Mouse (Mus musculus) C2C12 (cell line): ENCODE data around the gene Prickle2. TPM values are rescaled to one million over a fixed set of nuclear protein-coding genes. Genes with fewer than 3 reads are reported as not detected.

Source experiments
- H3K27me3 ChIP-seq: one replicate; pipeline ENCODE4 v1.6.1; 2011; ENCODE audit not compliant: control insufficient read depth, insufficient read depth, insufficient read length
- H3K36me3 ChIP-seq: one replicate; pipeline ENCODE4 v1.6.1; 2011; ENCODE audit not compliant: control insufficient read depth, insufficient read depth
- H3K4me3 ChIP-seq: one replicate; pipeline ENCODE4 v1.5.1; 2011; ENCODE audit warnings: mild to moderate bottlenecking, control low read depth; ENCODE audit not compliant: poor library complexity, insufficient read depth, severe bottlenecking
- H3K79me2 ChIP-seq: one replicate; pipeline ENCODE4 v1.6.1; 2011; ENCODE audit not compliant: control insufficient read depth, insufficient read depth
- H3K79me3 ChIP-seq: one replicate; pipeline ENCODE4 v1.6.1; 2011; ENCODE audit warnings: low read depth, control low read depth
- H3ac ChIP-seq: one replicate; pipeline ENCODE3; 2011; ENCODE audit warnings: low read depth; ENCODE audit not compliant: control insufficient read depth, insufficient read length
- CEBPB ChIP-seq: IDR thresholded peaks from one replicate; pipeline ENCODE4 v1.6.1; 2011; ENCODE audit warnings: low read depth, mild to moderate bottlenecking, control low read depth, moderate library complexity
- CTCF ChIP-seq: IDR thresholded peaks from one replicate; pipeline ENCODE4 v1.5.1; 2011; ENCODE audit not compliant: control insufficient read depth, insufficient read depth, insufficient read length
- FOSL1 ChIP-seq: IDR thresholded peaks from one replicate; pipeline ENCODE4 v1.8.0; 2011; ENCODE audit warnings: mild to moderate bottlenecking, low read length; ENCODE audit not compliant: poor library complexity, insufficient read depth, severe bottlenecking
- MAX ChIP-seq: IDR thresholded peaks from one replicate; pipeline ENCODE4 v1.6.1; 2011; ENCODE audit warnings: mild to moderate bottlenecking, control low read depth
- MYOD1 ChIP-seq: IDR thresholded peaks from one replicate; pipeline ENCODE4 v1.6.1; 2011; ENCODE audit warnings: low read depth; ENCODE audit not compliant: control insufficient read depth, insufficient read length
- MYOG ChIP-seq: IDR thresholded peaks from one replicate; pipeline ENCODE4 v1.6.1; 2011; ENCODE audit not compliant: control insufficient read depth, insufficient read length; ENCODE audit errors: extremely low read depth
- USF1 ChIP-seq: IDR thresholded peaks from one replicate; pipeline ENCODE4 v1.6.1; 2011; ENCODE audit warnings: low read depth, mild to moderate bottlenecking, control low read depth, moderate library complexity
- polyA plus RNA-seq: library from polyadenylated mRNA; unstranded; fragments of >200 nt; fragmentation: generic; extraction: Trizol; gene quantifications from one replicate; pipeline ENCODE4 v1.2.1, GENCODE M21; 2012; ENCODE audit warnings: missing spikeins

Gene Prickle2
- polyA plus RNA-seq, 1 experiment: 0.02 TPM

DNA sequence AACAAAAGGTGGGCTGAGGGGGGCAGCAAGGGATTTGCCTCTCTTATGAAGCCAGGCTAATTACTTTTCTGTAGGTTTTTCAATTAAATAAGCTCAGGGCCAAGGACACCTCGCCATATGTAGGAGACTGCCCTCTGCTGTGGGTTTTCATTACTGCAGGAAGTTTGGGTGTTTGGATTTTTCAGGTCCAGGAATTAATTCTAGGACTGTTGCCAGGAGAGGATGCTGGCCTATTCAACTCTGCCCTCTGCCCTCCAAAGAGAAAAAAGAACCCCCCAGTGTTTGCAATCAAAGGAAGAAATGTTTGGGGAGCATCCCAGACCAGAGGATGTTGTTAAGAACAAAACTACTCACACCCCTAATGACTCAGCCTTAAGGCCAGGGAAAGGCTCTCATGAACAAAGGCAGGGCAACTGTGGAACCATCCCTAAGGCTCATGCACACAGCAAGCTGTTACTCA, 40.4 kb downstream of the Prickle2 start:
- H3K27me3 ChIP-seq: no peaks in the 10 kb centered on the region
- no peak overlapping the region for H3ac ChIP-seq
- TF ChIP-seq USF1: no peak
- TF ChIP-seq MAX: no peak
- TF ChIP-seq FOSL1: no peak
- TF ChIP-seq MYOG: no peak
- TF ChIP-seq MYOD1: no peak
- no peak for TF ChIP-seq CEBPB
- TF ChIP-seq CTCF: no peak
- no peaks in the 10 kb centered on the region for H3K79me3 ChIP-seq
- H3K4me3 ChIP-seq: no peak overlapping the region
- H3K79me2 ChIP-seq: no peaks in the 10 kb centered on the region
- no peaks in the 10 kb centered on the region for H3K36me3 ChIP-seq

DNA sequence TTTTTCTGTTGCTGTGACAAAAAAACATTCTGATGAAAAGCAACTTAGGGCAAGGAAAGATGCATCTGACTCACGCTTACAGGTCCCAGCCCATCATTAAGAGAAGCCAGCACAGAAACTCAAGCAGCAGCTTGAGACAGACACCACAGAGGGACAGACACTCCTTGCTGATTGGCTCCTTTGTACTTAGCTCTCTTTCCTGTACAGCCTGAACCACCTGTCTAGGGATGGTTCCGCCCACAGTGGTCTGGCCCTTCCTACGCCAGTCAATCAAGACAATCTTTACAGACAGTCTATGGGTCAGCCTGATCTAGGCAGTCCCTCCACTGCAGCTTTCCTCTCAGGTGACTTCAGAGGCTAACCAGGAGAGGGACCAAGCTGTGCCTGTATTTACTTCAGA, 42.1 kb downstream of the Prickle2 start:
- Histone ChIP-seq H3K4me3 (no peak overlapping the region), H3ac (no peak overlapping the region)

GRCm38 (mm10) chr6:92663433-92663832, 42.5 kb downstream of the Prickle2 start:
- H3K79me3 ChIP-seq: no peaks in the 10 kb centered on the region
- no peak overlapping the region for H3ac ChIP-seq
- no peak overlapping the region for H3K4me3 ChIP-seq

More for the DNA sequence above, 42.1 kb downstream of the Prickle2 start:
- Histone ChIP-seq H3K79me3 (no peaks in the 10 kb centered on the region), H3K79me2 (no peaks in the 10 kb centered on the region), H3K27me3 (no peaks in the 10 kb centered on the region), H3K36me3 (no peaks in the 10 kb centered on the region)
- TF ChIP-seq FOSL1: no peak
- no peak for TF ChIP-seq MYOD1
- TF ChIP-seq MAX: no peak
- no peak for TF ChIP-seq CTCF
- no peak for TF ChIP-seq USF1
- no peak for TF ChIP-seq MYOG
- no peak for TF ChIP-seq CEBPB

DNA sequence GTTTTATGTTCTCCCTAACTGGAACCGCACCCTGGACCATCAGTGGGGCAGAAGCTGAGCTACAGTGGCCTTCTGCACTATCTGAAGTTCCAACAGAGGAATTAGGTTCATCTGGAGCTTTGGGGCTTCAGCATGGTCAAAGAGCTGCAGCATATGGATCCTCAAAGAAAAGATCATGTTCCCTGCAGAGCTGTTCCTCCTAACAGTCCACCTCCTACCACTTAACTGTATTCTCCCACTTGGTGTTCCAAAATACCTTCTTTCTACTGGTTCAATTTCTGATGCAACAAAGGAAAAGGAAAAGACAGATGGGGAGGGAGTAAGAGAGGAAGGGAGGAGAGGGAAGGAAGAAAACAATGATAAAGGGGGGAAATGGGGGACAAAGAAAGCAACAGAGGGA, 56.9 kb downstream of the Prickle2 start:
- Histone ChIP-seq H3K27me3 (no peaks in the 10 kb centered on the region), H3K79me2 (no peaks in the 10 kb centered on the region), H3K79me3 (no peaks in the 10 kb centered on the region), H3K36me3 (no peaks in the 10 kb centered on the region), H3ac (no peak overlapping the region), H3K4me3 (no peak overlapping the region)
- no peak for TF ChIP-seq MAX
- no peak for TF ChIP-seq FOSL1
- TF ChIP-seq MYOD1: no peak
- no peak for TF ChIP-seq CEBPB
- no peak for TF ChIP-seq MYOG
- TF ChIP-seq CTCF: no peak
- TF ChIP-seq USF1: no peak

More at GRCm38 (mm10) chr6:92663433-92663832, 42.5 kb downstream of the Prickle2 start:
- H3K36me3 ChIP-seq: no peaks in the 10 kb centered on the region
- no peaks in the 10 kb centered on the region for H3K79me2 ChIP-seq
- TF ChIP-seq MAX (no peak), FOSL1 (no peak), MYOG (no peak), CEBPB (no peak), USF1 (no peak), MYOD1 (no peak)
- no peaks in the 10 kb centered on the region for H3K27me3 ChIP-seq

GRCm38 (mm10) chr6:92648571-92648970, 57.4 kb downstream of the Prickle2 start:
- Histone ChIP-seq H3K79me3 (no peaks in the 10 kb centered on the region), H3K36me3 (no peaks in the 10 kb centered on the region), H3K4me3 (no peak overlapping the region), H3ac (no peak overlapping the region), H3K79me2 (no peaks in the 10 kb centered on the region), H3K27me3 (no peaks in the 10 kb centered on the region)
- no peak for TF ChIP-seq MYOD1

- Histone ChIP-seq H3K79me3 (no peaks in the 10 kb centered on the region), H3K4me3 (no peak overlapping the region), H3ac (no peak overlapping the region), H3K27me3 (no peaks in the 10 kb centered on the region), H3K79me2 (no peaks in the 10 kb centered on the region), H3K36me3 (no peaks in the 10 kb centered on the region)
- TF ChIP-seq FOSL1: no peak
- no peak for TF ChIP-seq MAX
- TF ChIP-seq CEBPB: no peak
- no peak for TF ChIP-seq USF1
- TF ChIP-seq MYOD1: no peak
- TF ChIP-seq MYOG: no peak
- TF ChIP-seq CTCF: no peak
These were observed 63.0 kb downstream of the Prickle2 start for GRCm38 (mm10) chr6:92642929-92643328.
